ENCODE assay signal across 19 mouse cellular contexts in the genomic region with DNA sequence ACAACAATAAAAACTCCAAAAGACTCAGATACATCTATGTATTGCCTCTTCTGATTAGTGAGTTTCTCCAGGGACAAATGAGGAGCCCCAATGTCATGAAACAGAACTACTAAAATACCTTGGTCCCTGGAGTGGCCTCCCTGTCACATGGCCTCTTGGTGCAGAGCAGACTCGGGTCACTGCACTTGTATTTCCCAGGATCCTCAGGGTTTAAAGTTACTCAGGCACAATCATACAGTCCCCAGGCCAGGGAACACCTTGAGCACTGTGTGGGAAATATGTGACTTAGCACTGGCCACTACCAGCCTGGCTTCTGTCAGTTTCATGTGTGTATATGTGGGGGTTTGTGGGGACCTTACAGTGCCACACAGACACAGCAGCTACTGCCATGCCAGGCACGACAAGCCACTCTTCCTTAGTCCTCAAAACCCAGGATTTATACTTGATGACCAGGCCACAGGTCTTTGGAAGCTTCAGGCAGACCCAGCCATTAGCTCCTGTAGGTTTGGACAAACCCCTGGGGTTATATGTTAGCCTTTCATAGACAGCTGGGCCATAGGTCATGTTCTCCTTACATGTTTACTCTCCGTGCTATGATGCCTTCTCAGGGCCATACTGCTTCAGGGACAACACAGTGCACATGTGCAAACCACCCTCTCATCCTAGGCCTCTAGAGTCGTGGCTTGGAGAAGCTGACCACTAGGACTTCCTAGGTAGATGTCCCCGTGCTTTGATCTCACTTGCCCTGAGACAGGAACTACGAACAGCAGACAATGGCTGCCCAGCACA. TPM values are rescaled to one million over a fixed set of nuclear protein-coding genes. Genes with fewer than 3 reads are reported as not detected.
A peak's percentile ranks its signal among the peaks of the same experiment; 100 is the strongest.
DNase-seq lines count a peak whose midpoint lies in the region; ATAC-seq and TF ChIP-seq lines count a peak whose summit lies in the region.
"Had no signal": no experiment of that assay in that cellular context is flagged by ENCODE, and none has a peak within 500 bp of the region (broad histone marks: within the 10 kb centered on the region; RNA-seq: fewer than 3 reads in every experiment).

No protein-coding gene starts in this region.

- H3K4me3 ChIP-seq in gastrocnemius, adult 2 months, result no peak overlapping the region
- no peak overlapping the region for H3K4me3 ChIP-seq in heart, embryonic 16.5 days (ENCODE audit: low read length)
- no peak overlapping the region for H3K4me3 ChIP-seq in liver, embryonic 16.5 days (ENCODE audit: low read depth, low read length)
- H3K4me3 ChIP-seq in liver, embryonic 12.5 days, result no peak overlapping the region
- no peak overlapping the region for H3K4me3 ChIP-seq in limb, embryonic 10.5 days
- H3K4me3 ChIP-seq: embryonic facial prominence, embryonic 15.5 days; forebrain, embryonic 10.5 days; megakaryocyte, embryonic 14.5 days; midbrain, embryonic 15.5 days had no signal

- H3K27me3 ChIP-seq in heart, embryonic 16.5 days (ENCODE audit: control insufficient read depth, insufficient read depth, low read length), result no peaks in the 10 kb centered on the region
- no peaks in the 10 kb centered on the region for H3K27me3 ChIP-seq in liver, embryonic 16.5 days (ENCODE audit: control insufficient read depth, insufficient read depth, low read depth, low read length)
- no peaks in the 10 kb centered on the region for H3K27me3 ChIP-seq in liver, embryonic 12.5 days (replicated peaks)
- no peaks in the 10 kb centered on the region for H3K27me3 ChIP-seq in limb, embryonic 10.5 days (ENCODE audit: low read depth, poor library complexity, severe bottlenecking)
- H3K27me3 ChIP-seq: embryonic facial prominence, embryonic 15.5 days; midbrain, embryonic 15.5 days had no signal

- no peak overlapping the region for H3K9ac ChIP-seq in heart, embryonic 16.5 days (ENCODE audit: low read length)
- H3K9ac ChIP-seq in liver, embryonic 16.5 days (ENCODE audit: low read depth, low read length), result no peak overlapping the region
- no peak overlapping the region for H3K9ac ChIP-seq in liver, embryonic 12.5 days
- H3K9ac ChIP-seq: embryonic facial prominence, embryonic 15.5 days; liver, embryonic 14.5 days; midbrain, embryonic 15.5 days had no signal

- H3K9me3 ChIP-seq in heart, embryonic 16.5 days (replicated peaks; ENCODE audit: control insufficient read depth, low read length), result no peaks in the 10 kb centered on the region
- no peaks in the 10 kb centered on the region for H3K9me3 ChIP-seq in liver, embryonic 16.5 days (replicated peaks; ENCODE audit: control insufficient read depth, low read length)
- H3K9me3 ChIP-seq in liver, embryonic 12.5 days (replicated peaks), result no peaks in the 10 kb centered on the region
- H3K9me3 ChIP-seq in limb, embryonic 10.5 days (replicated peaks), result no peaks in the 10 kb centered on the region
- H3K9me3 ChIP-seq: embryonic facial prominence, embryonic 15.5 days; forebrain, embryonic 10.5 days; megakaryocyte, embryonic 14.5 days; midbrain, embryonic 15.5 days had no signal

- peaks cover 36% of the 10 kb centered on the region for H3K4me1 ChIP-seq in heart, embryonic 16.5 days (ENCODE audit: control insufficient read depth, insufficient read depth, low read length)
- no peaks in the 10 kb centered on the region for H3K4me1 ChIP-seq in liver, embryonic 16.5 days (ENCODE audit: control insufficient read depth, low read depth, low read length)
- H3K4me1 ChIP-seq in liver, embryonic 12.5 days, result 0 out of 2 replicates have a peak, but pooled peaks cover 6% of the 10 kb centered on the region
- H3K4me1 ChIP-seq in limb, embryonic 10.5 days, result peaks cover 21% of the 10 kb centered on the region

- peak overlapping the region; percentile 70 for H3K27ac ChIP-seq in gastrocnemius, adult 2 months
- H3K27ac ChIP-seq in heart, embryonic 16.5 days (ENCODE audit: low read length), result peak overlapping the region; percentile 56; the same call in 1 of the 2 replicates
- no peak overlapping the region for H3K27ac ChIP-seq in liver, embryonic 16.5 days (ENCODE audit: low read length)
- no peak overlapping the region for H3K27ac ChIP-seq in liver, embryonic 12.5 days
- H3K27ac ChIP-seq in limb, embryonic 10.5 days, result no peak overlapping the region
- H3K27ac ChIP-seq: embryonic facial prominence, embryonic 15.5 days; liver, embryonic 14.5 days; midbrain, embryonic 15.5 days had no signal

- H3K36me3 ChIP-seq in heart, embryonic 16.5 days (ENCODE audit: control insufficient read depth, insufficient read depth), result peaks cover 9% of the 10 kb centered on the region
- H3K36me3 ChIP-seq in liver, embryonic 16.5 days (ENCODE audit: control insufficient read depth, insufficient read depth), result no peaks in the 10 kb centered on the region
- no peaks in the 10 kb centered on the region for H3K36me3 ChIP-seq in liver, embryonic 12.5 days
- H3K36me3 ChIP-seq in limb, embryonic 10.5 days, result peaks cover 84% of the 10 kb centered on the region
- H3K36me3 ChIP-seq: midbrain, embryonic 15.5 days had no signal

- DNase-seq in gastrocnemius, adult 2 months, result no peak
- DNase-seq in gastrocnemius, adult 8-10 months (ENCODE audit: low spot score in 2 of 2), result no peak
- DNase-seq in heart, postnatal 10 days, result no peak
- no peak for DNase-seq in limb, embryonic 10.5 days (ENCODE audit: low spot score)
- DNase-seq in lung, postnatal 10 days, result no peak
- DNase-seq: cerebellum, adult 9-11 months; embryo, embryonic 11 days; gastrocnemius, postnatal 10 days; lung, postnatal 14 days; thymus, postnatal 14 days had no signal

- ATAC-seq in heart, embryonic 16.5 days (replicated peaks; ENCODE audit: extremely low read depth, insufficient read depth, low FRiP score), result peak; percentile 23; the same call in 1 of the 2 replicates
- peak; percentile 76 for ATAC-seq in liver, embryonic 16.5 days (ENCODE audit: low read depth)
- ATAC-seq in liver, embryonic 12.5 days, result no peak
- ATAC-seq: inflammation-experienced regulatory T-cells, adult 6 months; midbrain, embryonic 15.5 days had no signal

- WGBS in heart, embryonic 16.5 days, result 69% methylated on average over 6 of the region's 6 CpGs
- 46% methylated on average over 6 of the region's 6 CpGs for WGBS in liver, embryonic 16.5 days (ENCODE audit: insufficient replicate concordance)
- 56% methylated on average over 6 of the region's 6 CpGs for WGBS in liver, embryonic 12.5 days (ENCODE audit: insufficient replicate concordance)
- WGBS in limb, embryonic 10.5 days, result 74% methylated on average over 6 of the region's 6 CpGs

- intact Hi-C loops in gastrocnemius, adult 2 months (cut with DNase I), result no loop called here
- intact Hi-C loops in heart, postnatal 10 days (cut with DNase I), result loop anchor here (5.0 kb wide), 1 partner anchor 76 kb away; no protein-coding TSS in a partner anchor

- H3K4me2 ChIP-seq in heart, embryonic 16.5 days (ENCODE audit: low read depth, low read length), result no peak overlapping the region
- no peak overlapping the region for H3K4me2 ChIP-seq in liver, embryonic 16.5 days (ENCODE audit: low read depth, low read length)
- no peak overlapping the region for H3K4me2 ChIP-seq in liver, embryonic 12.5 days
- H3K4me2 ChIP-seq: embryonic facial prominence, embryonic 15.5 days; midbrain, embryonic 15.5 days had no signal

- TF ChIP-seq CTCF in gastrocnemius, adult 2 months (IDR thresholded peaks at IDR 0.05), result no peak

RNA-seq across cellular contexts. Expression of gene Angptl2, which starts 17.1 kb away (rescaled TPM):
- total RNA-seq in gastrocnemius, adult 2 months (2021), result 10 to 100 TPM; 20.6 to 47.1 TPM
- 10 to 100 TPM; 21.1 to 32.8 (median 26.5) TPM for total RNA-seq in gastrocnemius, adult 8-10 months (2022)
- 75.1 and 76.4 TPM in 2 replicates for polyA plus RNA-seq in heart, embryonic 16.5 days (2015; fragmentation: Nextera tagmentation; extraction: Ambion mirVana)
- total RNA-seq in heart, postnatal 10 days (2021), result 100 to 1,000 TPM; 135 to 141 TPM
- 3.5 and 5.6 TPM in 2 replicates for polyA plus RNA-seq in liver, embryonic 16.5 days (2015; fragmentation: Nextera tagmentation; extraction: Ambion mirVana)
- polyA plus RNA-seq in liver, embryonic 12.5 days (2016; fragmentation: Nextera tagmentation; extraction: Ambion mirVana), result 5.0 and 5.2 TPM in 2 replicates
- polyA plus RNA-seq in limb, embryonic 10.5 days (2016; fragmentation: Nextera tagmentation; extraction: Ambion mirVana), result 40.1 and 51.8 TPM in 2 replicates

Comparison
In these comparisons a context has a peak if more than half of its experiments do, and no peak if none do; other contexts are left out.
1. H3K27ac ChIP-seq: peak in gastrocnemius, adult 2 months (single experiment) and heart, embryonic 16.5 days (single experiment); none in liver, embryonic 16.5 days (single experiment), liver, embryonic 12.5 days (single experiment) and limb, embryonic 10.5 days (single experiment).